Mouse (Mus musculus): ENCODE results near the gene Coq10a.

DNA sequence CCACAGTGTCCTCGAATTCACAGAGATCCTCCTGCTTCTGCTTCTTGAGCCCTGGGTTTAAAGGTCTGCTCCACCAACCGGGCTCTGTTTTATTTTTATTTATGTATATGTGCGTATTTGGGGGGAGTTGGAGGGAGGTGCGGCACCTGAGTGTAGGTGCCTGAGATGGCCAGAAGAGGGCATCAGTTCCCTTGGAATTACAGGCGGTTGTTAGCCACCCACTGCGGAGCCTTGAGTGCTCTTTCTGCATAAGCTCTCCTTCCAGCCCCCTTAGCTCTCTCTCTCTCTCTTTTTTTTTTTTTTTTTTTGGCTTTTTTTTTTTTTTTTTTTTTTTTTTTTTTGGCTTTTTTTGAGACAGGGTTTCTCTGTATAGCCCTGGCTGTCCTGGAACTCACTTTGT lies 5.6 kb upstream of the Coq10a start:
- TF ChIP-seq CTCF (IDR thresholded peaks at IDR 0.05; ENCODE audit: low read depth) (peak; percentile 68), EP300 (IDR thresholded peaks at IDR 0.05; ENCODE audit: low read depth) (no peak)
